Mouse (Mus musculus): ENCODE measurements around the gene Gm9844. TPM values are rescaled to one million over a fixed set of nuclear protein-coding genes. Genes with fewer than 3 reads are reported as not detected.
"Not testable (repeated sequence)": the region's sequence is repeated elsewhere in the genome, so short reads cannot be mapped to it uniquely, and the experiment has no call there.

The Gm9844 gene
- polyA plus RNA-seq, 1 experiment: 13.5 TPM

GRCm38 (mm10) chr7:24845713-24846112, 16.3 kb upstream of the Gm9844 start:
- no peak for TF ChIP-seq POLR2A (IDR thresholded peaks at IDR 0.05; ENCODE audit: extremely low read depth, insufficient read depth, low read length)
- TF ChIP-seq CTCF (IDR thresholded peaks at IDR 0.05; ENCODE audit: extremely low read depth, insufficient read depth, low read length): peak; percentile 26; the same call in 1 of the 2 replicates
- H3K27ac ChIP-seq (ENCODE audit: insufficient read depth, low read length): no peak overlapping the region
- no peak overlapping the region for H3K4me3 ChIP-seq (ENCODE audit: insufficient read depth, low read length)
- no peaks in the 10 kb centered on the region; the same call in 1 of the 2 replicates for H3K4me1 ChIP-seq (ENCODE audit: control insufficient read depth, insufficient read depth, low read length)

- H3K27ac ChIP-seq (ENCODE audit: insufficient read depth, low read length); H3K4me1 ChIP-seq (ENCODE audit: control insufficient read depth, insufficient read depth, low read length); H3K4me3 ChIP-seq (ENCODE audit: insufficient read depth, low read length): not testable (repeated sequence)
Measured at GRCm38 (mm10) chr7:24846576-24846975, 15.4 kb upstream of the Gm9844 start.

- H3K27ac ChIP-seq (ENCODE audit: insufficient read depth, low read length): no peak overlapping the region
- no peak overlapping the region for H3K4me3 ChIP-seq (ENCODE audit: insufficient read depth, low read length)
- no peaks in the 10 kb centered on the region; the same call in 1 of the 2 replicates for H3K4me1 ChIP-seq (ENCODE audit: control insufficient read depth, insufficient read depth, low read length)
- TF ChIP-seq CTCF (IDR thresholded peaks at IDR 0.05; ENCODE audit: extremely low read depth, insufficient read depth, low read length): no peak
- TF ChIP-seq POLR2A (IDR thresholded peaks at IDR 0.05; ENCODE audit: extremely low read depth, insufficient read depth, low read length): no peak
Measured at GRCm38 (mm10) chr7:24850162-24850561, 11.9 kb upstream of the Gm9844 start.

- TF ChIP-seq POLR2A (IDR thresholded peaks at IDR 0.05; ENCODE audit: extremely low read depth, insufficient read depth, low read length): no peak
- TF ChIP-seq CTCF (IDR thresholded peaks at IDR 0.05; ENCODE audit: extremely low read depth, insufficient read depth, low read length): no peak
- Histone ChIP-seq H3K4me3 (ENCODE audit: insufficient read depth, low read length) (no peak overlapping the region), H3K4me1 (ENCODE audit: control insufficient read depth, insufficient read depth, low read length) (no peaks in the 10 kb centered on the region; the same call in 1 of the 2 replicates), H3K27ac (ENCODE audit: insufficient read depth, low read length) (no peak overlapping the region)
Measured at GRCm38 (mm10) chr7:24850899-24851303, 11.1 kb upstream of the Gm9844 start.

- TF ChIP-seq CTCF (IDR thresholded peaks at IDR 0.05; ENCODE audit: extremely low read depth, insufficient read depth, low read length) (no peak), POLR2A (IDR thresholded peaks at IDR 0.05; ENCODE audit: extremely low read depth, insufficient read depth, low read length) (no peak)
- Histone ChIP-seq H3K4me1 (ENCODE audit: control insufficient read depth, insufficient read depth, low read length) (no peaks in the 10 kb centered on the region; the same call in 1 of the 2 replicates), H3K27ac (ENCODE audit: insufficient read depth, low read length) (no peak overlapping the region), H3K4me3 (ENCODE audit: insufficient read depth, low read length) (no peak overlapping the region)
Measured at GRCm38 (mm10) chr7:24851596-24852325, 10.3 kb upstream of the Gm9844 start.

- TF ChIP-seq CTCF (IDR thresholded peaks at IDR 0.05; ENCODE audit: extremely low read depth, insufficient read depth, low read length) (no peak), POLR2A (IDR thresholded peaks at IDR 0.05; ENCODE audit: extremely low read depth, insufficient read depth, low read length) (no peak)
Measured at GRCm38 (mm10) chr7:24852557-24853232, 9.3 kb upstream of the Gm9844 start.

GRCm38 (mm10) chr7:24853233-24853563, 8.8 kb upstream of the Gm9844 start:
- H3K4me3 ChIP-seq (ENCODE audit: insufficient read depth, low read length): no peak overlapping the region
- TF ChIP-seq POLR2A (IDR thresholded peaks at IDR 0.05; ENCODE audit: extremely low read depth, insufficient read depth, low read length) (no peak), CTCF (IDR thresholded peaks at IDR 0.05; ENCODE audit: extremely low read depth, insufficient read depth, low read length) (no peak)
- no peak overlapping the region for H3K27ac ChIP-seq (ENCODE audit: insufficient read depth, low read length)
- no peaks in the 10 kb centered on the region; the same call in 1 of the 2 replicates for H3K4me1 ChIP-seq (ENCODE audit: control insufficient read depth, insufficient read depth, low read length)

More at GRCm38 (mm10) chr7:24852557-24853232, 9.3 kb upstream of the Gm9844 start:
- no peak overlapping the region for H3K4me3 ChIP-seq (ENCODE audit: insufficient read depth, low read length)
- no peaks in the 10 kb centered on the region; the same call in 1 of the 2 replicates for H3K4me1 ChIP-seq (ENCODE audit: control insufficient read depth, insufficient read depth, low read length)
- no peak overlapping the region for H3K27ac ChIP-seq (ENCODE audit: insufficient read depth, low read length)

GRCm38 (mm10) chr7:24853695-24854094, 8.3 kb upstream of the Gm9844 start:
- Histone ChIP-seq H3K27ac (ENCODE audit: insufficient read depth, low read length) (no peak overlapping the region), H3K4me3 (ENCODE audit: insufficient read depth, low read length) (no peak overlapping the region), H3K4me1 (ENCODE audit: control insufficient read depth, insufficient read depth, low read length) (no peaks in the 10 kb centered on the region; the same call in 1 of the 2 replicates)
- TF ChIP-seq CTCF (IDR thresholded peaks at IDR 0.05; ENCODE audit: extremely low read depth, insufficient read depth, low read length): no peak
- TF ChIP-seq POLR2A (IDR thresholded peaks at IDR 0.05; ENCODE audit: extremely low read depth, insufficient read depth, low read length): no peak

- H3K27ac ChIP-seq (ENCODE audit: insufficient read depth, low read length): no peak overlapping the region
- H3K4me1 ChIP-seq (ENCODE audit: control insufficient read depth, insufficient read depth, low read length): no peaks in the 10 kb centered on the region
- no peak for TF ChIP-seq CTCF (IDR thresholded peaks at IDR 0.05; ENCODE audit: extremely low read depth, insufficient read depth, low read length)
- no peak for TF ChIP-seq POLR2A (IDR thresholded peaks at IDR 0.05; ENCODE audit: extremely low read depth, insufficient read depth, low read length)
- H3K4me3 ChIP-seq (ENCODE audit: insufficient read depth, low read length): no peak overlapping the region
Measured at GRCm38 (mm10) chr7:24856460-24857120, 5.4 kb upstream of the Gm9844 start.
